Mouse (Mus musculus) lung, postnatal 0 days (tissue): ENCODE data around the gene Gm17359.

Experiments
- CTCF ChIP-seq: IDR thresholded peaks from 2 replicates; pipeline ENCODE4 v1.5.1; 2016; ENCODE audit warnings: antibody characterized with exemption, mild to moderate bottlenecking
- EP300 ChIP-seq: IDR thresholded peaks from 2 replicates; pipeline ENCODE4 v1.6.1; 2016; ENCODE audit warnings: antibody characterized with exemption, mild to moderate bottlenecking, control low read depth

- TF ChIP-seq CTCF = no peak
- TF ChIP-seq EP300 = no peak
Observed at GRCm38 (mm10) chr3:79434436-79434835, 98.0 kb downstream of the Gm17359 start.
